Mouse (Mus musculus) midbrain, postnatal 0 days (tissue): ENCODE measurements around the gene Jak3. TPM values are rescaled to one million over a fixed set of nuclear protein-coding genes. Genes with fewer than 3 reads are reported as not detected.

Source experiments
- ATAC-seq: fragments of 200-750 bp; cut with Nextera tagmentation; 2 replicates; pipeline ENCODE4 v1.8.0; 2017; ENCODE audit warnings: moderate number of reproducible peaks, mild to moderate bottlenecking, moderate TSS enrichment, moderate library complexity; ENCODE audit not compliant: low FRiP score
- DNase-seq: peaks from one replicate; pipeline ENCODE4 v3.0.0-alpha.2; 2015; ENCODE audit warnings: low spot score
- H3K27ac ChIP-seq: fragments of 300-500 bp; sonication (generic); 2 replicates; pipeline ENCODE4 v1.5.1; 2014; ENCODE audit warnings: low read depth, mild to moderate bottlenecking, low read length, mixed read lengths
- H3K27me3 ChIP-seq: fragments of 300-500 bp; sonication (generic); 2 replicates; pipeline ENCODE4 v1.6.1; 2014; ENCODE audit warnings: low read length, control low read depth, mixed read lengths; ENCODE audit not compliant: insufficient read depth
- H3K36me3 ChIP-seq: fragments of 300-500 bp; sonication (generic); 2 replicates; pipeline ENCODE4 v1.6.1; 2014; ENCODE audit warnings: low read length, control low read depth, mixed read lengths; ENCODE audit not compliant: insufficient read depth
- H3K4me1 ChIP-seq: fragments of 300-500 bp; sonication (generic); 2 replicates; pipeline ENCODE4 v1.6.1; 2014; ENCODE audit warnings: mild to moderate bottlenecking, control low read depth, antibody characterized with exemption, low read length, mixed read lengths; ENCODE audit not compliant: insufficient read depth
- H3K4me2 ChIP-seq: fragments of 300-500 bp; sonication (generic); 2 replicates; pipeline ENCODE4 v1.6.1; 2014; ENCODE audit warnings: low read depth, mild to moderate bottlenecking, low read length, mixed read lengths; ENCODE audit not compliant: poor library complexity, severe bottlenecking
- H3K4me3 ChIP-seq: fragments of 300-500 bp; sonication (generic); 2 replicates; pipeline ENCODE4 v1.5.1; 2014; ENCODE audit warnings: low read depth, mild to moderate bottlenecking, low read length, moderate library complexity
- H3K9ac ChIP-seq: fragments of 300-500 bp; sonication (generic); replicated peaks from 2 replicates; pipeline ENCODE4 v1.6.1; 2014; ENCODE audit warnings: mild to moderate bottlenecking, low read length, moderate library complexity, mixed read lengths; ENCODE audit not compliant: poor library complexity, severe bottlenecking
- H3K9me3 ChIP-seq: fragments of 300-500 bp; sonication (generic); 2 replicates; pipeline ENCODE4 v1.6.1; 2016; ENCODE audit warnings: low read length, control low read depth
- CTCF ChIP-seq: IDR thresholded peaks from 2 replicates; pipeline ENCODE4 v1.5.1; 2016; ENCODE audit warnings: antibody characterized with exemption, mild to moderate bottlenecking
- WGBS: fragments of 180-500 bp; shearing (Covaris S2); extraction: QIAGEN DNeasy Blood & Tissue Kit; methylation state at CpG from one replicate; pipeline ENCODE4 v1.1.7; 2014; 5-methylcytosine and 5-hydroxymethylcytosine counted together
- polyA plus RNA-seq: library from polyadenylated mRNA; unstranded; fragments of >200 nt; fragmentation: Nextera tagmentation; extraction: Ambion mirVana; gene quantifications from 2 replicates; pipeline ENCODE4 v1.2.1, GENCODE M21; 2015
- total RNA-seq: library from RNA; depleted of rRNA; stranded (reverse); fragments of >200 nt; gene quantifications from 2 replicates; pipeline ENCODE4 v1.2.3, GENCODE M21; 2014

The Jak3 gene
- total and polyA plus RNA-seq, 2 experiments from 2014 or later: 6.4 to 12.3 TPM

GRCm38 (mm10) chr8:71637149-71638095 is 38.7 kb upstream of the Jak3 start:
- Histone ChIP-seq H3K4me1 (no peaks in the 10 kb centered on the region), H3K9me3 (no peaks in the 10 kb centered on the region), H3K4me3 (no peak overlapping the region), H3K27me3 (no peaks in the 10 kb centered on the region), H3K36me3 (peaks cover 50% of the 10 kb centered on the region), H3K9ac (no peak overlapping the region), H3K27ac (no peak overlapping the region), H3K4me2 (no peak overlapping the region)
- no peak for TF ChIP-seq CTCF
- DNase-seq: no peak
- WGBS: 72% methylated on average over 8 of the region's 8 CpGs
- no peak for ATAC-seq

GRCm38 (mm10) chr8:71638321-71638720 is 37.8 kb upstream of the Jak3 start:
- no peaks in the 10 kb centered on the region for H3K27me3 ChIP-seq
- H3K9ac ChIP-seq: no peak overlapping the region
- H3K9me3 ChIP-seq: no peaks in the 10 kb centered on the region
- 73% methylated on average over 6 of the region's 6 CpGs for WGBS
- peaks cover 56% of the 10 kb centered on the region for H3K36me3 ChIP-seq
- no peak overlapping the region for H3K4me2 ChIP-seq
- no peak for ATAC-seq
- no peak for DNase-seq
- no peak overlapping the region for H3K27ac ChIP-seq
- H3K4me1 ChIP-seq: no peaks in the 10 kb centered on the region
- H3K4me3 ChIP-seq: no peak overlapping the region
- no peak for TF ChIP-seq CTCF

- Histone ChIP-seq H3K36me3 (peaks cover 58% of the 10 kb centered on the region), H3K27me3 (no peaks in the 10 kb centered on the region), H3K27ac (no peak overlapping the region), H3K4me3 (no peak overlapping the region), H3K9me3 (no peaks in the 10 kb centered on the region), H3K4me2 (no peak overlapping the region), H3K9ac (no peak overlapping the region), H3K4me1 (no peaks in the 10 kb centered on the region)
- ATAC-seq (no peak), DNase-seq (no peak)
- TF ChIP-seq CTCF: no peak
- WGBS: 74% methylated on average over 4 of the region's 4 CpGs
These were observed 36.8 kb upstream of the Jak3 start for GRCm38 (mm10) chr8:71639318-71639717.

DNA sequence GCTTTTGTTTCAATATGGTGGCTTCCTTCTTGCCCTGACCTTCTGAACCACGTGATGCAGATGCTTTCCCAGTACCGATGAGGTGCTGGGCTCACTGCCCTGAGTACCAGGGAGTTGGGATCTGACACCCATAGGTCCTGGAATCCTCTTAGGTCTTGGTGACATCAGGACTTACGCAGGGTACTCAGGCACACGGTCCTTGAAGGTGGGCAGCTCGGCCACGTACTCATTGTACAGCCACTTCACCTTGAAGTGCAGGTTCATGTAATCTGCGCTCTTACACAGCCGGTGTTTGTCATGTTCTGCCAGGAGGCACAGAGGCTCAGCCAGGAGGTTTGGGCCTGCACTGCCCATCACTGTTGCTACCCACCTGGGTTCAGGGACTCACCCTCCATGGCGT is 30.6 kb upstream of the Jak3 start:
- peaks cover 69% of the 10 kb centered on the region for H3K36me3 ChIP-seq
- H3K4me1 ChIP-seq: no peaks in the 10 kb centered on the region
- no peak overlapping the region for H3K4me3 ChIP-seq

GRCm38 (mm10) chr8:71654600-71654999 is 21.5 kb upstream of the Jak3 start:
- H3K27me3 ChIP-seq: peaks cover 5% of the 10 kb centered on the region; the same call in 1 of the 2 replicates
- no peak overlapping the region for H3K9ac ChIP-seq
- no peak overlapping the region for H3K4me3 ChIP-seq
- no peak overlapping the region for H3K4me2 ChIP-seq
- no peak overlapping the region for H3K27ac ChIP-seq
- H3K4me1 ChIP-seq: no peaks in the 10 kb centered on the region
- peak; percentile 24; the same call in 1 of the 2 replicates for ATAC-seq
- no peaks in the 10 kb centered on the region for H3K9me3 ChIP-seq
- DNase-seq: no peak
- TF ChIP-seq CTCF: no peak
- WGBS: 7% methylated on average over 24 of the region's 24 CpGs
- peaks cover 61% of the 10 kb centered on the region for H3K36me3 ChIP-seq

More for the DNA sequence above, 30.6 kb upstream of the Jak3 start:
- Histone ChIP-seq H3K27me3 (no peaks in the 10 kb centered on the region), H3K9me3 (no peaks in the 10 kb centered on the region), H3K27ac (no peak overlapping the region), H3K4me2 (no peak overlapping the region), H3K9ac (no peak overlapping the region)
- ATAC-seq (no peak), DNase-seq (no peak)
- 83% methylated on average over 9 of the region's 9 CpGs for WGBS
- no peak for TF ChIP-seq CTCF

GRCm38 (mm10) chr8:71657816-71658215 is 18.3 kb upstream of the Jak3 start:
- no peak overlapping the region for H3K4me2 ChIP-seq
- H3K9ac ChIP-seq: 0 out of 2 replicates have a peak overlapping the region, but pooled peaks have one; percentile 2
- WGBS: 34% methylated on average over 8 of the region's 9 CpGs
- DNase-seq: no peak
- no peak overlapping the region for H3K4me3 ChIP-seq
- H3K27me3 ChIP-seq: peaks cover 5% of the 10 kb centered on the region; the same call in 1 of the 2 replicates
- no peak for ATAC-seq
- peaks cover 53% of the 10 kb centered on the region for H3K36me3 ChIP-seq
- H3K9me3 ChIP-seq: no peaks in the 10 kb centered on the region
- no peaks in the 10 kb centered on the region for H3K4me1 ChIP-seq
- TF ChIP-seq CTCF: no peak
- H3K27ac ChIP-seq: no peak overlapping the region
